Mouse (Mus musculus): ENCODE results near the gene 2210418O10Rik.
"Not testable (repeated sequence)": the region's sequence is repeated elsewhere in the genome, so short reads cannot be mapped to it uniquely, and the experiment has no call there.

Gene 2210418O10Rik

DNA sequence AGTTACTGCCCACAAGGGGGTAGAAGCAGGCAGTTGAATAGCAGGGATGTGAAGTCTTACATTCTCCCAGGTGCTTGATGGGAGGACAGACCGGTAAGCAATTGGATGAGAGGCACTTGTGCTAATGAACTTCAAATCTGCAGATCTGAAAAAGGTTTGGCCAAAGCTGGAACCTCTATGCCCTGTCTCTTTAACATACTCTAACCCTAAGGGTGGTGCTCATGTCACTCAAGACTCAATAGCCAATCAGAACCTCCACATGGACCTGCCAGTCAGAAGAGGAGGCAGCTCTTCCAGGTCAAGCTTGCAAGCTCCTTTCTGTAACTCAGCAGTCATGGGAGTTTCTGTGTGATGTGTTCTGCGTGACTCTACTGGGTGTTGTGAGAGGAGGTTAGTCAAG is at the start of gene 2210418O10Rik:
TSS of gene 2210418O10Rik (plus strand) at position 301 of the 400 bp plus-strand sequence.
- DNase-seq (ENCODE audit: low read depth, low spot score), result not testable (repeated sequence)

DNA sequence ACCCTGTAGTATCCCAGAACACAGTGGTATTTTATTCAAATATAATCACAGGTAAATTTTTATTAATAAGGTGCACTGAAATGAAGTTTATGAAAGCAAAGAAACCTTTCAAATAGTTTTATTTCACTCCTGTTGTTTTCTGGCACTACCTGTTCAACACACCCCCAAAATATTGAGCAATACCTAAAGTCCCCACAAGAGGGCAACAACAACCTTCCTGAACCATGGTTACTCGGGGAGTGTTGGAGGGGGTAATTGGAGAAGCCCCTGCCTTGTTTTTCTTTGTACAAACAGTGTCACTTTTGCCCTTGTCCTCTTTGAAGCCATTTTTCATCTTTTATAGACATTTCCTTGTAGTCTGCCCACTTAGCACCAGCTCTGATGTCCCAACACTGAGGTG is 22.1 kb downstream of the 2210418O10Rik start:
- not testable (repeated sequence) for DNase-seq (ENCODE audit: low read depth, low spot score)

Data from A20 (cell line).